Mouse (Mus musculus): ENCODE results near the gene Gm13043.
"Not testable (repeated sequence)": the region's sequence is repeated elsewhere in the genome, so short reads cannot be mapped to it uniquely, and the experiment has no call there.

DNA sequence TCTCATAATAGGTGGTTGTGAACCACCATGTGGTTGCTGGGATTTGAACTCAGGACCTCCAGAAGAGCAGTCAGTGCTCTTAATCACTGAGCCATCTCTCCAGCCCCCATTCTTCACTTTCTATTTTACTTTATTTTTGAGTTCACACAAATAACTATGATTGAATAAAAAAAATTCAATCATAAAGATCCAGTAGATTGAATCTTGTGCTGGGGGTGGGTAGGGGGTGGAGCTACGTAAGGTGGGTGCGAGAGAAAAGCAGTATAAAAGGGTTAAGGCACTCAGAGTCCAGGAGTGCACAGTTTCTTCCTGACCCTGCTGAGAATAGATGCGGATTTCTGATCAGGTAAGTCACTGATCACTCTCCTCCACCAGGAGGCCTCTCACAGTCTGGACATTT lies 24.5 kb downstream of the Gm13043 start, which contains the start of gene Gm13040:
- TF ChIP-seq POLR2A (IDR thresholded peaks at IDR 0.05; ENCODE audit: control insufficient read depth in 1 of 2, insufficient read depth in 1 of 2, low read depth in 1 of 2, low read length in 2 of 2, poor library complexity in 1 of 2); ZNF384 (IDR thresholded peaks at IDR 0.05; ENCODE audit: low read depth, low read length); ZKSCAN1 (IDR thresholded peaks at IDR 0.05; ENCODE audit: low read depth, low read length); ZC3H11A (IDR thresholded peaks at IDR 0.05; ENCODE audit: low read depth, low read length); EP300 (IDR thresholded peaks at IDR 0.05; ENCODE audit: low read depth in 1 of 2, low read length in 2 of 2); CTCF (IDR thresholded peaks at IDR 0.05 in 2 of 3, conservative IDR thresholded peaks at IDR 0.05 in 1 of 3; ENCODE audit: control insufficient read depth in 1 of 3, insufficient read depth in 1 of 3, low read depth in 2 of 3, low read length in 3 of 3, poor library complexity in 1 of 3, severe bottlenecking in 1 of 3); HCFC1 (IDR thresholded peaks at IDR 0.05; ENCODE audit: low read depth, low read length); ETS1 (IDR thresholded peaks at IDR 0.05; ENCODE audit: low read depth, low read length); GATA1 (IDR thresholded peaks at IDR 0.05; ENCODE audit: low read depth, low read length): not testable (repeated sequence)

Data from MEL (cell line).